Mouse (Mus musculus): Measurements from ENCODE around the gene Slco1c1. TPM values are rescaled to one million over a fixed set of nuclear protein-coding genes. Genes with fewer than 3 reads are reported as not detected.

Gene Slco1c1
- 29.9 and 31.4 TPM in 2 replicates for polyA plus RNA-seq (2015; fragmentation: Nextera tagmentation; extraction: Ambion mirVana)

DNA sequence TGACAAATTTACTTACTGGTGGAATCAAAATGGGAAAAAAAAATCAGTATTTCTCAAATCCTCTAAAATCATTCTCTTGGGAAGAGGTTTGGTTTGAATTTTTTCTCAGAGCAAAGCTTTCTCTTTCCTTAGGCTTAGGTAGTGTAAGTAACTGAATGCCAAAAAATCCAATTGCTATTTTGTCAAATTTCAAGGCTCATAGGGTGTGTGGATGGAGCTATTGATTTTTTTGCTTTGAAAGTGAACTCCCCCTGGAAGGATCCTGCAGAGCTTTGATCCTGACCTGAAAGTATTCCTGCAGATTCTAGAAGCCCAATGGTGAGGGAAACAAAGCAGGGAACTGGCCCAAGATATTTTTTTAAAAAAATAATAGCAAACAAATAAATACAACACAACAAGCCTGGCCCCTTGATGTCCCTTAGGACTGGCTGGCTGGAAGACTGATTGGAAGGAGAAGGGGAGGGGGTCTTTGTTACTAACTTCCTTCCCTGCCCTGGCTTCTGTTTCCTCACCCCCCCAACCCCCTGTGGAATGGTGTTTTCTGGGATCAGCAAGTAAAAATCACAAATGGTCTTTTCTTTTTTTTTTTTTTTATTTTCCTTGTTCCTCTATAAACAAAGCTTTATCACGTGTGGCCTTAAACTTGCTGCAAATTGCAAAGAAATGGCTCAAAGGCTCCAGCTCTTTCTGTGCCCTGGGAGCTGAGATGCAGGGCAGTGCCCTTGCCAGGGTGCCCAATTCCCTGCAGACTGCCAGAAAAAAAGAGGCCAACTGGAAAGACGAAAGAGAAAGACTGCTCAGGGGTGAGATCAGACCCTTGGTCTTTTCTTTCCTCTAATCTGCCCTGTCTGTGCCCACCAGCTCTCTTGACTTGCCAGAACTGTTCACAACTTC, at the start of gene Slco1c1:
Gene Slco1c1 (plus strand): TSS at position 622 of the 894 bp plus-strand sequence.

Other genes starting within 250 kb of the Slco1c1 start
- 0.11 TPM in 1 of 2 replicates, not detected in the other for gene Slco1b2, start 105.2 kb downstream of the Slco1c1 start, polyA plus RNA-seq (2015; fragmentation: Nextera tagmentation; extraction: Ambion mirVana)
- not detected in 2 replicates for gene Gm5724, start 249.4 kb downstream of the Slco1c1 start, polyA plus RNA-seq (2015; fragmentation: Nextera tagmentation; extraction: Ambion mirVana)